Mouse (Mus musculus) heart, postnatal 10 days (tissue): ENCODE data around the gene Copz2. TPM values are rescaled to one million over a fixed set of nuclear protein-coding genes. Genes with fewer than 3 reads are reported as not detected.

Experiments
- DNase-seq, 2 experiments: peaks; one replicate each; pipeline ENCODE4 v3.0.0; 2021
- intact Hi-C: fragments of 180-260 bp; cut with DNase I; formaldehyde crosslinking; loops from one replicate; pipeline ENCODE4 v1.15.1; 2025
- total RNA-seq, 2 experiments: library from RNA; stranded (reverse); gene quantifications; 2 replicates each; pipeline ENCODE4 v1.2.3; 2021

Gene Copz2
- total RNA-seq, 2 experiments from 2014 or later = 43.8 to 50.3 TPM

GRCm38 (mm10) chr11:96861446-96861845 lies 11.8 kb downstream of the Copz2 start:
- DNase-seq = peak; percentile 68 to 73
- intact Hi-C loops = loop anchor here (2.0 to 5.0 kb wide), 3 partner anchors 84 to 583 kb away; partner anchors contain the start of gene Snx11

- peak; percentile 95 to 98 for DNase-seq
- intact Hi-C loops = loop anchor here (1.0 to 5.0 kb wide), 4 partner anchors 85 to 583 kb away; partner anchors contain the start of gene Snx11
Observed at GRCm38 (mm10) chr11:96861878-96862289, 12.2 kb downstream of the Copz2 start.

GRCm38 (mm10) chr11:96862534-96862933 lies 12.9 kb downstream of the Copz2 start:
- intact Hi-C loops = loop anchor here (1.0 to 5.0 kb wide), 3 partner anchors 85 to 310 kb away; partner anchors contain the start of gene Snx11
- DNase-seq = no peak

GRCm38 (mm10) chr11:96863206-96863995 lies 13.7 kb downstream of the Copz2 start:
- intact Hi-C loops = loop anchor here (5.0 kb wide), 2 partner anchors 86 to 311 kb away; partner anchors contain the start of gene Snx11
- peak; percentile 52 to 57 for DNase-seq

GRCm38 (mm10) chr11:96867149-96867548 lies 17.5 kb downstream of the Copz2 start:
- intact Hi-C loops = loop anchor here (1.0 to 5.0 kb wide), 3 partner anchors 43 to 155 kb away; no protein-coding TSS in a partner anchor
- peak; percentile 71 to 86 for DNase-seq

GRCm38 (mm10) chr11:96872441-96873379 lies 23.0 kb downstream of the Copz2 start:
- intact Hi-C loops = no loop called here
- no peak for DNase-seq

- intact Hi-C loops = no loop called here
Observed at GRCm38 (mm10) chr11:96873601-96874140, 24.0 kb downstream of the Copz2 start.

GRCm38 (mm10) chr11:96875270-96875669 lies 25.6 kb downstream of the Copz2 start:
- no peak for DNase-seq
- intact Hi-C loops = no loop called here

More at GRCm38 (mm10) chr11:96873601-96874140, 24.0 kb downstream of the Copz2 start:
- DNase-seq = no peak

- DNase-seq = peak; percentile 70
Observed at GRCm38 (mm10) chr11:96875745-96876144, 26.1 kb downstream of the Copz2 start.

GRCm38 (mm10) chr11:96876300-96877040 lies 26.8 kb downstream of the Copz2 start:
- intact Hi-C loops = no loop called here
- no peak for DNase-seq

More at GRCm38 (mm10) chr11:96875745-96876144, 26.1 kb downstream of the Copz2 start:
- intact Hi-C loops = no loop called here

GRCm38 (mm10) chr11:96877071-96877470 lies 27.4 kb downstream of the Copz2 start:
- no peak for DNase-seq
- intact Hi-C loops = no loop called here

- intact Hi-C loops = no loop called here
- no peak for DNase-seq
Observed at GRCm38 (mm10) chr11:96878715-96879114, 29.0 kb downstream of the Copz2 start.

- intact Hi-C loops = no loop called here
- no peak for DNase-seq
Observed at GRCm38 (mm10) chr11:96879359-96879758, 29.7 kb downstream of the Copz2 start.

- intact Hi-C loops = no loop called here
- no peak for DNase-seq
Observed at GRCm38 (mm10) chr11:96880296-96880695, 30.6 kb downstream of the Copz2 start.

- intact Hi-C loops = no loop called here
- DNase-seq = no peak
Observed at GRCm38 (mm10) chr11:96885901-96886340, 36.3 kb downstream of the Copz2 start.

- intact Hi-C loops = no loop called here
- DNase-seq = no peak
Observed at GRCm38 (mm10) chr11:96886942-96887546, 37.4 kb downstream of the Copz2 start.

GRCm38 (mm10) chr11:96891784-96892527 lies 42.3 kb downstream of the Copz2 start:
- intact Hi-C loops = no loop called here
- DNase-seq = no peak

- intact Hi-C loops = no loop called here
- DNase-seq = no peak
Observed at GRCm38 (mm10) chr11:96893203-96893842, 43.7 kb downstream of the Copz2 start.
